Mouse (Mus musculus) forebrain, embryonic 16.5 days (tissue): ENCODE results near the gene Cuzd1. TPM values are rescaled to one million over a fixed set of nuclear protein-coding genes. Genes with fewer than 3 reads are reported as not detected.
A peak's percentile ranks its signal among the peaks of the same experiment; 100 is the strongest.

ENCODE experiments used
- ATAC-seq: fragments of 200-750 bp; cut with Nextera tagmentation; 2 replicates; pipeline ENCODE4 v1.8.0; 2017; ENCODE audit warnings: mild to moderate bottlenecking, moderate library complexity
- H3K27ac ChIP-seq: fragments of 300-500 bp; sonication (generic); 2 replicates; pipeline ENCODE4 v1.5.1; 2014; ENCODE audit warnings: low read length, control low read depth
- H3K27me3 ChIP-seq: fragments of 300-500 bp; sonication (generic); replicated peaks from 2 replicates; pipeline ENCODE4 v1.6.1; 2014; ENCODE audit warnings: low read length; ENCODE audit not compliant: control insufficient read depth, insufficient read depth
- H3K36me3 ChIP-seq: fragments of 300-500 bp; sonication (generic); 2 replicates; pipeline ENCODE4 v1.6.1; 2014; ENCODE audit not compliant: control insufficient read depth, insufficient read depth
- H3K4me1 ChIP-seq: fragments of 300-500 bp; sonication (generic); replicated peaks from 2 replicates; pipeline ENCODE4 v1.6.1; 2014; ENCODE audit warnings: low read length; ENCODE audit not compliant: control insufficient read depth, insufficient read depth
- H3K4me2 ChIP-seq: fragments of 300-500 bp; sonication (generic); 2 replicates; pipeline ENCODE4 v1.6.1; 2014; ENCODE audit warnings: mild to moderate bottlenecking, low read length, control low read depth
- H3K4me3 ChIP-seq: fragments of 300-500 bp; sonication (generic); replicated peaks from 2 replicates; pipeline ENCODE4 v1.5.1; 2014; ENCODE audit warnings: mild to moderate bottlenecking, low read length, control low read depth
- H3K9ac ChIP-seq: fragments of 300-500 bp; sonication (generic); replicated peaks from 2 replicates; pipeline ENCODE4 v1.6.1; 2014; ENCODE audit warnings: low read depth, low read length, control low read depth
- H3K9me3 ChIP-seq: fragments of 300-500 bp; sonication (generic); 2 replicates; pipeline ENCODE4 v1.6.1; 2016; ENCODE audit warnings: low read length; ENCODE audit not compliant: control insufficient read depth
- WGBS: fragments of 180-500 bp; shearing (Covaris S2); extraction: QIAGEN DNeasy Blood & Tissue Kit; methylation state at CpG from one replicate; pipeline ENCODE4 v1.1.7; 2014; 5-methylcytosine and 5-hydroxymethylcytosine counted together
- polyA plus RNA-seq: library from polyadenylated mRNA; unstranded; fragments of >200 nt; fragmentation: Nextera tagmentation; extraction: Ambion mirVana; gene quantifications from 2 replicates; pipeline ENCODE4 v1.2.1, GENCODE M21; 2015

The Cuzd1 gene
- not detected in 2 replicates for polyA plus RNA-seq

- Histone ChIP-seq H3K4me2 (no peak within 1 kb of the TSS), H3K36me3 (no peaks in the 10 kb centered on the region), H3K9me3 (no peaks in the 10 kb centered on the region), H3K27ac (no peak within 1 kb of the TSS), H3K9ac (no peak within 1 kb of the TSS), H3K4me1 (no peaks in the 10 kb centered on the region), H3K27me3 (no peaks in the 10 kb centered on the region), H3K4me3 (no peak within 1 kb of the TSS)
- WGBS, result 77% methylated on average over 2 of the region's 2 CpGs
- ATAC-seq, result no peak
These were observed at the start of gene Cuzd1 for GRCm38 (mm10) chr7:131322192-131322591. Gene Cuzd1 (minus strand): TSS chr7:131322292.

- peak overlapping the region; percentile 98 for H3K9ac ChIP-seq
- peak overlapping the region; percentile 91 for H3K4me3 ChIP-seq
- 5% methylated on average over 9 of the region's 9 CpGs for WGBS
- H3K4me1 ChIP-seq, result peaks cover 6% of the 10 kb centered on the region; the same call in 1 of the 2 replicates
- H3K4me2 ChIP-seq, result peak overlapping the region; percentile 92
- ATAC-seq, result no peak; the same call in 1 of the 2 replicates
- H3K9me3 ChIP-seq, result no peaks in the 10 kb centered on the region
- H3K27ac ChIP-seq, result peak overlapping the region; percentile 80
- H3K27me3 ChIP-seq, result no peaks in the 10 kb centered on the region
- no peaks in the 10 kb centered on the region for H3K36me3 ChIP-seq
These were observed 49.4 kb upstream of the Cuzd1 start for GRCm38 (mm10) chr7:131371470-131371860.

DNA sequence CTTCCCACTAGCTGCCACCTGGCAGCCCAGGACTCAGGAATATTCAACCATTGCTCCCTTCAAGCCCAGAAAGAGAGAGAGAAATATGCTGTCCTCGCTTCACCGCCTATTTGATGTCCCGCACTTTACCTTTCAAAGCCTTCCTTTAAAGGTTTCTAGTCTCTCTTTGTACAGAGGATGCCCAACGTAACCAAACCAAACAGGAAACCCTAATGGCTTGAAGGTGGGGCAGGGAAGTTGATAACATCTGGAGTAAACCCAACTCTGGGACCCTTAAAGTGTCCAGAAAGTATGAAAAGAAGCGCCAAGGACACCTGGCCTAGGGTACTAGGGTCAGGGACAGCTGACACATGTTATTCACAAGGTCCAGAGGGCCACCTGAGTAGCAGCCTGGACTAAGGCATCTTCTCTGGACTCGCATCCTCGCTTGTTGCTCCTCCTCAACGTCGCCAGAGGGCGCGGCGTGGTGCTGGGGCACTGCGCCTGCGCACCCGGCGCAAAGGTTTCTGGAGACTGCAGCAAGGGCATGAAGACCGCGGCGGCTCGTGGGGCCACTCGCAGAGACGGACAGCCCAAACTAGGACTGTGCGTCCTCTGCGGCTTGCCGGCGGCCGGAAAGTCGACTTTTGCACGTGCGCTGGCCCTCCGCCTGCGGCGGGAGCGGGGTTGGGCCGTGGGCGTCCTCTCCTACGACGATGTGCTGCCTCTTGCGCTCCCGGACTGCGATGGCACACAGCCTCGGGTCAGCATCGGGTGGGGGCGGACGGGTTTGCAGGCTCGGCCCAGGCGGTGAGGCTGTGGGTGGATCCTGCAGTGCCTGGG is 48.8 kb upstream of the Cuzd1 start, which contains the start of gene Pstk:
TSS of gene Pstk (plus strand) at position 494 of the 822 bp plus-strand sequence.
- peak; percentile 95 for ATAC-seq
- Histone ChIP-seq H3K36me3 (no peaks in the 10 kb centered on the region), H3K27ac (peak within 1 kb of the TSS; percentile 80), H3K9ac (peak within 1 kb of the TSS; percentile 98), H3K27me3 (no peaks in the 10 kb centered on the region), H3K9me3 (no peaks in the 10 kb centered on the region), H3K4me1 (peaks cover 6% of the 10 kb centered on the region; the same call in 1 of the 2 replicates), H3K4me3 (peak within 1 kb of the TSS; percentile 91), H3K4me2 (peak within 1 kb of the TSS; percentile 92)
- 6% methylated on average over 47 of the region's 47 CpGs for WGBS

- no peak overlapping the region for H3K4me3 ChIP-seq
- no peak for ATAC-seq
- 95% methylated on average over 8 of the region's 8 CpGs for WGBS
These were observed 42.0 kb upstream of the Cuzd1 start for GRCm38 (mm10) chr7:131364131-131364530.

DNA sequence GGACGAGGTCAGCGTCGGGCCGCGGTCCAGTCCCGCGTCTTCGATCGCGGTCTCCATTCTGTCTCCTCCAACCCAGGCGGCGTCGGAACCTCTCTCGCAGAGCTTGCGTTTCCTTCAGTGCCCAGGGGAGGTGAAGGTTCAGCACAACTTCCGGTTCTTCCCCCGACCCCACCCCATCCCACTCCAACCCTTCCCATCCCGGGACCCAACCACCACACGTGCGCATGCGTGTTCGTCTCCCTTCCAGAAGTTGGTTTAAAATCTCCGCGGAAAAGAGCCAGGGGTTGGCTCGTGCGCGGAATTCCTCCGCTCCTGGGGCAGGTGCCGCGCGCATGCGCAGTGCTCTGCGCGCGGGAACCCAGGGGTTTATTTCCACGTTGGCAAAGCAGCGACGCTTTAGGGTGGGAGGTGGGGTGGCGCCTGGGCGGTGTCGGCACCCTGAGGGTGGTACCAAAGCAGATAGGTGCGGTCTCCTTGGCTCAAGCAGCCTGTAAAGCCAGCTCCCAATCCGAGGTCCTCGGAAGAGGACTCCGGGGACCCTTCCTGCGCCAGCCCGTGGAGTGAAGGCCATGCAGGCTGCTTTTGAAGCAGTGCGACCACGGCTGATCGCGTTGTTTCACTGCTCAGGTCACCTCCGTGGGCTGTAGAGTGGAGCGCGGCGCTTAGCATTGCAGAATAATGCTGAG is 40.7 kb upstream of the Cuzd1 start, which contains the start of gene 2310057M21Rik:
TSS of gene 2310057M21Rik (minus strand) at position 145 of the 686 bp plus-strand sequence.
- peak within 1 kb of the TSS; percentile 83 for H3K9ac ChIP-seq
- H3K9me3 ChIP-seq, result no peaks in the 10 kb centered on the region
- H3K4me3 ChIP-seq, result peak within 1 kb of the TSS; percentile 72
- H3K4me1 ChIP-seq, result peaks cover 15% of the 10 kb centered on the region
- H3K36me3 ChIP-seq, result peaks cover 2% of the 10 kb centered on the region; the same call in 1 of the 2 replicates
- peak; percentile 98 for ATAC-seq
- peak within 1 kb of the TSS; percentile 78 for H3K27ac ChIP-seq
- under 1% methylated on average over 55 of the region's 55 CpGs for WGBS
- peak within 1 kb of the TSS; percentile 89 for H3K4me2 ChIP-seq
- H3K27me3 ChIP-seq, result no peaks in the 10 kb centered on the region

More at GRCm38 (mm10) chr7:131364131-131364530, 42.0 kb upstream of the Cuzd1 start:
- Histone ChIP-seq H3K36me3 (no peaks in the 10 kb centered on the region), H3K4me1 (peaks cover 15% of the 10 kb centered on the region), H3K4me2 (no peak overlapping the region), H3K9ac (no peak overlapping the region), H3K27me3 (no peaks in the 10 kb centered on the region), H3K27ac (no peak overlapping the region), H3K9me3 (no peaks in the 10 kb centered on the region)

- under 1% methylated on average over 35 of the region's 35 CpGs for WGBS
- Histone ChIP-seq H3K4me2 (peak overlapping the region; percentile 89), H3K4me1 (peaks cover 15% of the 10 kb centered on the region), H3K27me3 (no peaks in the 10 kb centered on the region), H3K4me3 (peak overlapping the region; percentile 72), H3K9me3 (no peaks in the 10 kb centered on the region), H3K9ac (peak overlapping the region; percentile 83), H3K36me3 (peaks cover 4% of the 10 kb centered on the region; the same call in 1 of the 2 replicates), H3K27ac (peak overlapping the region; percentile 72)
- ATAC-seq, result peak; percentile 82
These were observed 40.1 kb upstream of the Cuzd1 start for GRCm38 (mm10) chr7:131362269-131362614.

GRCm38 (mm10) chr7:131356105-131356504 is 34.0 kb upstream of the Cuzd1 start:
- no peak overlapping the region for H3K9ac ChIP-seq
- H3K27me3 ChIP-seq, result no peaks in the 10 kb centered on the region
- WGBS, result 94% methylated on average over 13 of the region's 13 CpGs
- ATAC-seq, result no peak
- H3K4me2 ChIP-seq, result no peak overlapping the region
- no peak overlapping the region for H3K27ac ChIP-seq
- H3K36me3 ChIP-seq, result peaks cover 19% of the 10 kb centered on the region
- H3K4me3 ChIP-seq, result no peak overlapping the region
- H3K9me3 ChIP-seq, result no peaks in the 10 kb centered on the region
- H3K4me1 ChIP-seq, result 0 out of 2 replicates have a peak, but pooled peaks cover 2% of the 10 kb centered on the region

- ATAC-seq, result no peak
- peaks cover 5% of the 10 kb centered on the region; the same call in 1 of the 2 replicates for H3K36me3 ChIP-seq
- H3K9ac ChIP-seq, result no peak overlapping the region
- no peaks in the 10 kb centered on the region for H3K27me3 ChIP-seq
- no peaks in the 10 kb centered on the region for H3K9me3 ChIP-seq
- H3K27ac ChIP-seq, result no peak overlapping the region
- no peak overlapping the region for H3K4me3 ChIP-seq
- 48% methylated on average over 7 of the region's 7 CpGs for WGBS
- H3K4me1 ChIP-seq, result peaks cover 2% of the 10 kb centered on the region; the same call in 1 of the 2 replicates
- H3K4me2 ChIP-seq, result no peak overlapping the region
These were observed 23.9 kb upstream of the Cuzd1 start for GRCm38 (mm10) chr7:131345856-131346541.
